Mouse (Mus musculus) left cerebral cortex, adult 11 months (tissue): ENCODE data around the gene Vipr2.

ENCODE experiments used
- DNase-seq: peaks from one replicate; pipeline ENCODE4 v3.0.0; 2022; ENCODE audit warnings: low spot score

The Vipr2 gene

GRCm38 (mm10) chr12:116159223-116159622 lies 81.7 kb downstream of the Vipr2 start:
- no peak for DNase-seq

DNA sequence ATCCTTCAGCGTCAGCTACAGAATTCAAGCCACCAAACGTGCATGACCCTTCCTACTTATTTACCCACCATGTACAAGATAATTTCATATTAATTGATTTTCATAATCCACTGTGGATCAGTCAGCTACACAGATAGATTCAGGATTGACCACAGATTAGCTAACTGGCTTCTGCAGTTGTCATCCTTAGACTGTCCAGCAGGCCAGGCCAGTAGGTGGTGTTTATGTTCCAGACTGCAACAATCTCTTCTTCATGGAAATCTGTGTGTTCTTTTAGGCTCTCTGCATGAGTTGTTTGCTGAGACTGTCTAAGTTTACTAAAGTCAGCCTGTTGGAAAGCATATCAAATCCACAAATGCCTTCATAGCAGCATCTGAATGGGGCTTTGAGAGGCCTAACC lies 82.2 kb downstream of the Vipr2 start:
- no peak for DNase-seq

- DNase-seq: no peak
Measured at GRCm38 (mm10) chr12:116165368-116165767, 87.8 kb downstream of the Vipr2 start.

DNA sequence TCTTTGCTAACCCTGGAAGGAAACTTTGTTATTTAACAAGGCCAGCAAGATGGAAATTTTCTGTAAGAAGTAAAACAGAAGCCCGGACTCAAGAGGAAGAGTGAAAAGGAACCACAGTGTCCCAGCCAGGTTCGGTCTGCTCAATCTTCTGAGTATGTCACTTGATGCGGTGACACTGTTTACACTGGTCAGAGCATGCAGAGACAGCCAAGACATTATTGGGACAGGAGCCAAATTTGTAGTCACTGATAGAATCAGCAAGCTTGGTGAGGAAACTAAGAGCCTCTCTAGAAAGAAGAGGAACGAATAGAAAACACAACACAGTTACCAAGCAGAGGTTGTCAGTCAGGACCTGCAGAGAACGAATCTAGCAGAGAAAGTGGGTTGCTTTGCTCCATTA lies 92.1 kb downstream of the Vipr2 start:
- DNase-seq: no peak

- no peak for DNase-seq
Measured at GRCm38 (mm10) chr12:116176930-116177329, 99.4 kb downstream of the Vipr2 start.

DNA sequence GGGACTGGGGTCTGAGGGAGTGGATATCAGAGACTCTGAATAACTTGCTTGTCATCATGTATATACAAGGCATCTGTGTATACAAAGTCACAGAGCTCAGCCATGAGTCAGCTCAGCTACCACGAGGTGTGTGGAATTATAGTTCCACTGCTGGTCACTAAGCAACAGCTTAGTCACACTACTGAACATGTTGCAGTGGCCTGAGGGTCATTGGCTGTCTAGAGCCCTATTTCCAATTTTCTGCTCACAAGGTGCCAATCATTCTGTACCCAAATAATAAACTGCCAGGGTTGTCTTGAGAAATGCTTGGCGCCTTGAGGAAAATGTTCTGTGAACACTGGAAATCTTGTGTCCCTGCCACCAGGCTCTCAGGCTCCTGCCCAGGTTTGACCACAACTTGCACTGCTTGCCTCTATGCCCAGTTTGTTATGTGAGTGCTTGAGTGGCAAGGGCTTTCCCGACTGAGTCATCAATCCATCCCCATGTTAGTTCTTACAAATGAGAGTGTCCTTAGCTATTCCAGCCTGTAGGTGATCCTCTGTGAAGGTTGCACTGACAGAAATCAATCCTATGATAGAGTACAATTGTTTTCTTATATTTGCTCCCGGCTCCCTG lies 104.0 kb downstream of the Vipr2 start:
- DNase-seq: no peak

DNA sequence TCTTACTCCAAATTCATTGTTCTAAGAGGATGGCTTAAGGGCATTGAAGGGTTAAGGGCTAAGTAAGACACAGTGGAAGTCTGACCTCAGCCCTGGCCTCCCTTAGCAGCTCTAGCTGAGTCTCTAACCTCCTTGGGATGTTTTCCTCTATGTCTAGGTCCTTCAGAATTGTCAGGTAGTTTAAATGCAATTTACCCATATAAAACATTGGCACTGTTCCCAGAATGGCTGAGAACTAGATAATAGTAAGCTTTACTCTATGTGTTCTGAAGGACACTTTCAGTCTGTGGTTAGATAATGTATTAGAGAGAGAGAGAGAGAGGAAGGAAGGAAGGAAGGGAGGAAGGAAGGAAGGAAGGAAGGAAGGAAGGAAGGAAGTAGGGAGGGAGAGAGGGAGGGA lies 104.8 kb downstream of the Vipr2 start:
- no peak for DNase-seq

- DNase-seq: no peak
Measured at GRCm38 (mm10) chr12:116183212-116183935, 105.8 kb downstream of the Vipr2 start.

GRCm38 (mm10) chr12:116193952-116194351 lies 116.4 kb downstream of the Vipr2 start:
- no peak for DNase-seq

- DNase-seq: no peak
Measured at GRCm38 (mm10) chr12:116194641-116195040, 117.1 kb downstream of the Vipr2 start.
